Mouse (Mus musculus) retina, postnatal 1 day (tissue): ENCODE measurements at regions not wholly inside any gene's neighbourhood (a gene's known extent, or its start where the extent isn't known, plus 50 kb on each side); places are given as distances from the start of the nearest gene placed in this dataset.

Experiments used
- DNase-seq: peaks from one replicate; pipeline ENCODE4 v3.0.0-alpha.2; 2012

- DNase-seq = no peak
Observed at GRCm38 (mm10) chr17:16247681-16248080, 416.8 kb upstream of the Rgmb start.

- DNase-seq = no peak
Observed at GRCm38 (mm10) chr17:16221253-16221652, 390.4 kb upstream of the Rgmb start.

- DNase-seq = no peak
Observed at GRCm38 (mm10) chr17:16219675-16220566, 389.1 kb upstream of the Rgmb start.

- peak; percentile 12 for DNase-seq
Observed at GRCm38 (mm10) chr17:16218623-16219022, 387.8 kb upstream of the Rgmb start.

GRCm38 (mm10) chr17:16216796-16217195, 386.0 kb upstream of the Rgmb start:
- no peak for DNase-seq

GRCm38 (mm10) chr17:16193636-16194035, 362.8 kb upstream of the Rgmb start:
- no peak for DNase-seq

GRCm38 (mm10) chr17:16180856-16181255, 350.0 kb upstream of the Rgmb start:
- no peak for DNase-seq

GRCm38 (mm10) chr17:16178102-16178501, 347.3 kb upstream of the Rgmb start:
- no peak for DNase-seq

- peak; percentile 64 for DNase-seq
Observed at GRCm38 (mm10) chr17:16176782-16177510, 346.1 kb upstream of the Rgmb start.

GRCm38 (mm10) chr17:16173568-16174105, 342.8 kb upstream of the Rgmb start:
- no peak for DNase-seq

GRCm38 (mm10) chr17:16166731-16167130, 335.9 kb upstream of the Rgmb start:
- no peak for DNase-seq

- DNase-seq = no peak
Observed at GRCm38 (mm10) chr17:16158119-16158518, 327.3 kb upstream of the Rgmb start.

GRCm38 (mm10) chr17:16157711-16158110, 326.9 kb upstream of the Rgmb start:
- DNase-seq = no peak

GRCm38 (mm10) chr17:16157135-16157534, 326.3 kb upstream of the Rgmb start:
- DNase-seq = no peak

GRCm38 (mm10) chr17:16156596-16156995, 325.8 kb upstream of the Rgmb start:
- no peak for DNase-seq

- no peak for DNase-seq
Observed at GRCm38 (mm10) chr17:16155587-16155986, 324.7 kb upstream of the Rgmb start.
